Comparison of ENCODE assay signal across 18 mouse cellular contexts in genomic region chr7:123458309-123458708, GRCm38 (mm10). TPM values are rescaled to one million over a fixed set of nuclear protein-coding genes. Genes with fewer than 3 reads are reported as not detected.
DNase-seq lines count a peak whose midpoint lies in the region; ATAC-seq and TF ChIP-seq lines count a peak whose summit lies in the region.
"Had no signal": no experiment of that assay in that cellular context is flagged by ENCODE, and none has a peak within 500 bp of the region (broad histone marks: within the 10 kb centered on the region; RNA-seq: fewer than 3 reads in every experiment).

No protein-coding gene starts in this region.

- H3K4me3 ChIP-seq in G1E (ENCODE audit: low read depth, low read length): no peak overlapping the region; the same call in 1 of the 2 replicates
- no peak overlapping the region for H3K4me3 ChIP-seq in liver, embryonic 12.5 days
- H3K4me3 ChIP-seq in liver, embryonic 16.5 days (ENCODE audit: low read depth, low read length): 0 out of 2 replicates have a peak overlapping the region, but pooled peaks have one; percentile 21
- H3K4me3 ChIP-seq: embryonic facial prominence, embryonic 10.5 days; heart, embryonic 12.5 days; hindbrain, embryonic 15.5 days had no signal

- ATAC-seq in G1E (ENCODE audit: extremely low read depth, insufficient number of reproducible peaks, low FRiP score, poor library complexity, severe bottlenecking): no peak
- no peak for ATAC-seq in liver, embryonic 12.5 days
- no peak for ATAC-seq in liver, embryonic 16.5 days (ENCODE audit: low read depth)
- ATAC-seq: forebrain, embryonic 16.5 days had no signal

- peaks cover 5% of the 10 kb centered on the region; the same call in 1 of the 2 replicates for H3K27me3 ChIP-seq in G1E (ENCODE audit: insufficient read depth, low read length)
- no peaks in the 10 kb centered on the region for H3K27me3 ChIP-seq in liver, embryonic 12.5 days (replicated peaks)
- H3K27me3 ChIP-seq in liver, embryonic 16.5 days (ENCODE audit: control insufficient read depth, insufficient read depth, low read depth, low read length): no peaks in the 10 kb centered on the region
- H3K27me3 ChIP-seq: heart, embryonic 12.5 days; hindbrain, embryonic 15.5 days had no signal

- WGBS in liver, embryonic 12.5 days (ENCODE audit: insufficient replicate concordance): 53% methylated on average over 4 of the region's 4 CpGs
- 53% methylated on average over 4 of the region's 4 CpGs for WGBS in liver, embryonic 16.5 days (ENCODE audit: insufficient replicate concordance)

- 0 out of 2 replicates have a peak overlapping the region, but pooled peaks have one; percentile 45 for H3K9ac ChIP-seq in liver, embryonic 12.5 days
- H3K9ac ChIP-seq in liver, embryonic 16.5 days (ENCODE audit: low read depth, low read length): no peak overlapping the region
- H3K9ac ChIP-seq: heart, embryonic 12.5 days; hindbrain, embryonic 15.5 days had no signal

- TF ChIP-seq CTCF in G1E (IDR thresholded peaks at IDR 0.05; ENCODE audit: low read depth, low read length): no peak

- peaks cover 68% of the 10 kb centered on the region for H3K4me1 ChIP-seq in G1E (ENCODE audit: insufficient read depth, low read depth, low read length)
- H3K4me1 ChIP-seq in liver, embryonic 12.5 days: peaks cover 69% of the 10 kb centered on the region
- H3K4me1 ChIP-seq in liver, embryonic 16.5 days (ENCODE audit: control insufficient read depth, low read depth, low read length): peaks cover 67% of the 10 kb centered on the region
- H3K4me1 ChIP-seq: embryonic facial prominence, embryonic 10.5 days; hindbrain, embryonic 15.5 days had no signal

- DNase-seq in heart, adult 11 months: peak; percentile 64
- no peak for DNase-seq in heart, postnatal 4 days
- peak; percentile 11 for DNase-seq in G1E (ENCODE audit: low spot score)
- DNase-seq in urinary bladder, adult 2 months (ENCODE audit: low spot score): no peak
- no peak for DNase-seq in kidney, postnatal 25 days
- DNase-seq: adrenal gland, adult 8-10 months; adrenal gland, postnatal 36 days; cerebellum, adult 2 months; cerebellum, postnatal 10 days; gastrocnemius, postnatal 14 days had no signal

- H3K4me2 ChIP-seq in liver, embryonic 12.5 days: peak overlapping the region; percentile 56
- peak overlapping the region; percentile 46; the same call in 1 of the 2 replicates for H3K4me2 ChIP-seq in liver, embryonic 16.5 days (ENCODE audit: low read depth, low read length)
- H3K4me2 ChIP-seq: heart, embryonic 12.5 days; hindbrain, embryonic 15.5 days had no signal

- H3K27ac ChIP-seq in liver, embryonic 12.5 days: peak overlapping the region; percentile 76
- peak overlapping the region; percentile 68 for H3K27ac ChIP-seq in liver, embryonic 16.5 days (ENCODE audit: low read length)
- H3K27ac ChIP-seq: embryonic facial prominence, embryonic 10.5 days; hindbrain, embryonic 15.5 days had no signal

- H3K9me3 ChIP-seq in G1E (replicated peaks): no peaks in the 10 kb centered on the region
- H3K9me3 ChIP-seq in liver, embryonic 12.5 days (replicated peaks): no peaks in the 10 kb centered on the region
- H3K9me3 ChIP-seq in liver, embryonic 16.5 days (replicated peaks; ENCODE audit: control insufficient read depth, low read length): no peaks in the 10 kb centered on the region
- H3K9me3 ChIP-seq: embryonic facial prominence, embryonic 10.5 days; heart, embryonic 12.5 days; hindbrain, embryonic 15.5 days had no signal

- H3K36me3 ChIP-seq in G1E (replicated peaks): no peaks in the 10 kb centered on the region
- no peaks in the 10 kb centered on the region for H3K36me3 ChIP-seq in liver, embryonic 12.5 days
- no peaks in the 10 kb centered on the region for H3K36me3 ChIP-seq in liver, embryonic 16.5 days (ENCODE audit: control insufficient read depth, insufficient read depth)
- H3K36me3 ChIP-seq: embryonic facial prominence, embryonic 10.5 days; heart, embryonic 12.5 days; hindbrain, embryonic 15.5 days had no signal

RNA-seq across cellular contexts. Expression of gene Aqp8, which starts 3.8 kb away (rescaled TPM):
- 1 to 10 TPM; 3.2 to 4.8 TPM for total RNA-seq in heart, postnatal 4 days (2021)
- total RNA-seq in G1E (2014; fragmentation: Nextera tagmentation) (not detected in 2 replicates), G1E (2017) (2.1 and 2.8 TPM in 2 replicates)
- 0.13 and 0.46 TPM in 2 replicates for polyA plus RNA-seq in G1E (2012)
- 2.4 and 2.6 TPM in 2 replicates for polyA plus RNA-seq in liver, embryonic 12.5 days (2016; fragmentation: Nextera tagmentation; extraction: Ambion mirVana)
- polyA plus RNA-seq in liver, embryonic 16.5 days (2015; fragmentation: Nextera tagmentation; extraction: Ambion mirVana): 86.1 and 125 TPM in 2 replicates
- not detected in 2 replicates for polyA plus RNA-seq in urinary bladder, adult 2 months (2012; rRNA removed)
- total RNA-seq: adrenal gland, adult 8-10 months; adrenal gland, postnatal 36 days; gastrocnemius, postnatal 14 days had no signal
- polyA plus RNA-seq: embryonic facial prominence, embryonic 14.5 days; forebrain, embryonic 16.5 days; hindbrain, embryonic 15.5 days had no signal

RNA-seq across cellular contexts. Expression of gene Zkscan2, which starts 41.9 kb away (rescaled TPM):
- 1 to 10 TPM; 1.3 to 1.5 TPM for total RNA-seq in heart, postnatal 4 days (2021)
- total RNA-seq in G1E (2014; fragmentation: Nextera tagmentation) (not detected in 2 replicates), G1E (2017) (0.06 and 0.33 TPM in 2 replicates)
- not detected in 2 replicates for polyA plus RNA-seq in G1E (2012)
- polyA plus RNA-seq in liver, embryonic 12.5 days (2016; fragmentation: Nextera tagmentation; extraction: Ambion mirVana): 0.48 and 0.59 TPM in 2 replicates
- polyA plus RNA-seq in liver, embryonic 16.5 days (2015; fragmentation: Nextera tagmentation; extraction: Ambion mirVana): 0.06 and 0.13 TPM in 2 replicates
- 0.72 and 0.75 TPM in 2 replicates for polyA plus RNA-seq in urinary bladder, adult 2 months (2012; rRNA removed)
- polyA plus RNA-seq: C2C12 had no signal

Comparison
In these comparisons a context has a peak if more than half of its experiments do, and no peak if none do; other contexts are left out.
1. DNase-seq: peak in heart, adult 11 months (single experiment) and G1E (single experiment); none in heart, postnatal 4 days (single experiment), urinary bladder, adult 2 months (single experiment) and kidney, postnatal 25 days (0 of 2).
2. RNA of gene Aqp8, which starts 3.8 kb away (polyA plus RNA-seq): 86.1 to 125 TPM in liver, embryonic 16.5 days; 2.4 to 2.6 TPM in liver, embryonic 12.5 days, 0.13 to 0.46 TPM in G1E and not detected in urinary bladder, adult 2 months; every median in the first group is over 10 times any median in the second.